Mouse (Mus musculus) liver, adult 2 months (tissue): Measurements from ENCODE around the gene Dlst.

Experiments
- CTCF ChIP-seq: fragments of 200-500 bp; IDR thresholded peaks from 2 replicates; pipeline ENCODE4 v1.5.1; 2011; ENCODE audit warnings: low read depth, low read length, control low read depth
- POLR2A ChIP-seq: fragments of 200-500 bp; IDR thresholded peaks from 2 replicates; pipeline ENCODE4 v1.6.1; 2011; ENCODE audit warnings: low read length, control low read depth; ENCODE audit not compliant: insufficient read depth; ENCODE audit errors: extremely low read depth

DNA sequence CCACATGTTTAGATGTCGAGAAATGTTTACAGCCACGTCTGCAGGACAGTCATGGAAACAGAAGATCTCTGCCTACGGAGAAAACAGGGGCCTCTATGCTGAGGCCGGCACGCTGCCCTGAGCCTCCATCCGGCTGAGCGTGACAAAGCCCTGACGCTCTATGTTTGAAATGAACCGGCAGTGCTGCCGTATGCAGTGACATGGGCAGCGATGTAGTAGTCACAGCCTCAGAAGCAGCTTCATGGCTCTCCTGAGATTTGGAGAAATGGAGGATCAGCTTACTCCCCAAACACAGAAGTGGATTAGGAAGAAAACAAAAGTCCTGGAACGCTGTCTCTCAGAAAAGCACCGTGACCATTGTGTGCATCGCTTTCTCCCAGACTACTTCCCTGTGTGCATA lies 9.6 kb upstream of the Dlst start:
- TF ChIP-seq CTCF (no peak), POLR2A (no peak)
